Mouse (Mus musculus) stomach, embryonic 16.5 days (tissue): Measurements from ENCODE around the gene Ppard. TPM values are rescaled to one million over a fixed set of nuclear protein-coding genes. Genes with fewer than 3 reads are reported as not detected.

Source experiments
- ATAC-seq: fragments of 200-750 bp; cut with Nextera tagmentation; 2 replicates; pipeline ENCODE4 v1.8.0; 2017; ENCODE audit warnings: moderate number of reproducible peaks, moderate TSS enrichment; ENCODE audit not compliant: insufficient read depth, low FRiP score
- H3K27ac ChIP-seq: fragments of 300-500 bp; sonication (generic); 2 replicates; pipeline ENCODE4 v1.5.1; 2014; ENCODE audit warnings: low read length
- H3K27me3 ChIP-seq: fragments of 300-500 bp; sonication (generic); 2 replicates; pipeline ENCODE4 v1.6.1; 2014; ENCODE audit warnings: low read length, control low read depth, mixed read lengths; ENCODE audit not compliant: control insufficient read depth, insufficient read depth
- H3K36me3 ChIP-seq: fragments of 300-500 bp; sonication (generic); 2 replicates; pipeline ENCODE4 v1.6.1; 2014; ENCODE audit warnings: low read length; ENCODE audit not compliant: control insufficient read depth, insufficient read depth
- H3K4me1 ChIP-seq: fragments of 300-500 bp; sonication (generic); 2 replicates; pipeline ENCODE4 v1.6.1; 2014; ENCODE audit warnings: low read length, control low read depth, mixed read lengths; ENCODE audit not compliant: control insufficient read depth, insufficient read depth
- H3K4me2 ChIP-seq: fragments of 300-500 bp; sonication (generic); 2 replicates; pipeline ENCODE4 v1.6.1; 2014; ENCODE audit warnings: low read depth, low read length, mixed read lengths
- H3K4me3 ChIP-seq: fragments of 300-500 bp; sonication (generic); replicated peaks from 2 replicates; pipeline ENCODE4 v1.5.1; 2014; ENCODE audit warnings: mild to moderate bottlenecking, low read length
- H3K9ac ChIP-seq: fragments of 300-500 bp; sonication (generic); 2 replicates; pipeline ENCODE4 v1.6.1; 2014; ENCODE audit warnings: low read length
- H3K9me3 ChIP-seq: fragments of 300-500 bp; sonication (generic); replicated peaks from 2 replicates; pipeline ENCODE4 v1.6.1; 2016; ENCODE audit warnings: low read length, control low read depth; ENCODE audit not compliant: control insufficient read depth
- WGBS: fragments of 180-500 bp; shearing (Covaris S2); extraction: QIAGEN DNeasy Blood & Tissue Kit; methylation state at CpG from one replicate; pipeline ENCODE4 v1.1.7; 2014; 5-methylcytosine and 5-hydroxymethylcytosine counted together
- polyA plus RNA-seq: library from polyadenylated mRNA; unstranded; fragments of >200 nt; fragmentation: Nextera tagmentation; extraction: Ambion mirVana; gene quantifications from 2 replicates; pipeline ENCODE4 v1.2.1, GENCODE M21; 2015

Gene Ppard
- polyA plus RNA-seq, 1 experiment from 2014 or later: 2.8 TPM

GRCm38 (mm10) chr17:28293716-28294115, 61.2 kb downstream of the Ppard start:
- Histone ChIP-seq H3K4me3 (no peak overlapping the region), H3K4me1 (peaks cover 12% of the 10 kb centered on the region; the same call in 1 of the 2 replicates), H3K36me3 (peaks cover 2% of the 10 kb centered on the region; the same call in 1 of the 2 replicates), H3K9ac (no peak overlapping the region), H3K4me2 (no peak overlapping the region), H3K27ac (0 out of 2 replicates have a peak overlapping the region, but pooled peaks have one; percentile 36), H3K27me3 (no peaks in the 10 kb centered on the region), H3K9me3 (no peaks in the 10 kb centered on the region)
- ATAC-seq: no peak
- 74% methylated on average over 4 of the region's 4 CpGs for WGBS

DNA sequence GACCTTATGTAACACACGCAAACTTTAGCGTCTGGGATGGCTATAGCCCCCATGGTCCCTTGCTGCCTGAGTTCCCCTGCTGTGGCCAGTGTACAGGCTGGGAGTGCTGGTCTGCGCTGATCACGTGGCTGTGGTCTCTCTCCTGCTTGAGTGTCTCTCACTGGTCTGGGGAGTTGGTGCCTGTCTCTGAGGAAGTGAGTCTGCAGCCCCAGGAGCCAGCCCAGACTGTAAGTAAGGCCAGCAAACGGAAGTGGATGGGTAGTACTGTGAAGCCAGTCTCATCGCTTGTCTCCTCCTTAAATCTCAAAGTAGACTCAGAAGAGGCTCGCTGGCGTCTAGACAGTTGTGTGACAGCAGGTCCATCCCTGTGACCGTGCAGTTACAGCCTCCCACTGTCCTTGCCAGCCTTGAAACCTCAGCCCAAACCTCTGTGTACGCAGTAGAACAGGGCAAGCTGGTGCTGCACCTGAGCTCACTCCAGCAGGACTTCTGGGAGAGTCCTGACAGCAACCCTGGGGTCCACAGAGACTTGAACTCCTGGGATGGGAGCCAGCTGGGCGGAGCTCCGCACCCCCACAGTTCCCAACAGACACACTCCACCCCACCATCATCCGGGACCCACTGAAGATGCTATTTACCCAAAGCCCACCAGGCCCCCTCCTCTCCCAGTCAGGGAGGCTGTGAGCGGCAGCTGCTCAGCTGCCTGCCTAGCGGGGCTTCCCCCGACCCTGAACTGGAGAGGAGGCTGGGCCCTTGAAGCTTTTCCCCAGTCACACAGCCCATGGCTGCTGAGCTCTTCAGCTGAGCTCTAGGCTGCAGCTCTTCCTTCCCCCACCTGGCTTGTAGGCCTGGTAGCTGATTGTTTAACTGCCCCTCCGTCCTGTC, 62.2 kb downstream of the Ppard start:
- no peak overlapping the region for H3K4me2 ChIP-seq
- peaks cover 4% of the 10 kb centered on the region; the same call in 1 of the 2 replicates for H3K36me3 ChIP-seq
- no peak overlapping the region for H3K4me3 ChIP-seq
- 61% methylated on average over 17 of the region's 17 CpGs for WGBS
- peaks cover 12% of the 10 kb centered on the region; the same call in 1 of the 2 replicates for H3K4me1 ChIP-seq
- ATAC-seq: 0 out of 2 replicates have a peak, but pooled peaks have one; percentile 5
- peak overlapping the region; percentile 41; the same call in 1 of the 2 replicates for H3K9ac ChIP-seq
- H3K9me3 ChIP-seq: no peaks in the 10 kb centered on the region
- no peaks in the 10 kb centered on the region for H3K27me3 ChIP-seq
- H3K27ac ChIP-seq: peak overlapping the region; percentile 36; the same call in 1 of the 2 replicates

- H3K4me1 ChIP-seq: peaks cover 17% of the 10 kb centered on the region; the same call in 1 of the 2 replicates
- no peaks in the 10 kb centered on the region for H3K9me3 ChIP-seq
- H3K4me3 ChIP-seq: no peak overlapping the region
- no peak overlapping the region for H3K4me2 ChIP-seq
- H3K27me3 ChIP-seq: no peaks in the 10 kb centered on the region
- 93% methylated on average over 17 of the region's 17 CpGs for WGBS
- H3K9ac ChIP-seq: no peak overlapping the region
- peaks cover 4% of the 10 kb centered on the region; the same call in 1 of the 2 replicates for H3K36me3 ChIP-seq
- H3K27ac ChIP-seq: no peak overlapping the region
- no peak for ATAC-seq
Observed at GRCm38 (mm10) chr17:28298888-28299287, 66.4 kb downstream of the Ppard start.

DNA sequence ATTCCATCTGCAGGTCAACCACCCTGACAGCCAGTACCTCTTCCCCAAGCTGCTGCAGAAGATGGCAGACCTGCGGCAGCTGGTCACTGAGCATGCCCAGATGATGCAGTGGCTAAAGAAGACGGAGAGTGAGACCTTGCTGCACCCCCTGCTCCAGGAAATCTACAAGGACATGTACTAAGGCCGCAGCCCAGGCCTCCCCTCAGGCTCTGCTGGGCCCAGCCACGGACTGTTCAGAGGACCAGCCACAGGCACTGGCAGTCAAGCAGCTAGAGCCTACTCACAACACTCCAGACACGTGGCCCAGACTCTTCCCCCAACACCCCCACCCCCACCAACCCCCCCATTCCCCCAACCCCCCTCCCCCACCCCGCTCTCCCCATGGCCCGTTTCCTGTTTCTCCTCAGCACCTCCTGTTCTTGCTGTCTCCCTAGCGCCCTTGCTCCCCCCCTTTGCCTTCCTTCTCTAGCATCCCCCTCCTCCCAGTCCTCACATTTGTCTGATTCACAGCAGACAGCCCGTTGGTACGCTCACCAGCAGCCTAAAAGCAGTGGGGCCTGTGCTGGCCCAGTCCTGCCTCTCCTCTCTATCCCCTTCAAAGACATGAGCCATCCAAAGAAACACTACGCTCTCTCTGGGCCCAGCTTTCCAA, 67.3 kb downstream of the Ppard start:
- H3K36me3 ChIP-seq: peaks cover 4% of the 10 kb centered on the region; the same call in 1 of the 2 replicates
- H3K9ac ChIP-seq: no peak overlapping the region
- no peak overlapping the region for H3K27ac ChIP-seq
- WGBS: 34% methylated on average over 11 of the region's 11 CpGs
- no peak overlapping the region for H3K4me2 ChIP-seq
- no peaks in the 10 kb centered on the region for H3K27me3 ChIP-seq
- H3K4me3 ChIP-seq: no peak overlapping the region
- ATAC-seq: peak; percentile 52; the same call in 1 of the 2 replicates
- H3K4me1 ChIP-seq: peaks cover 15% of the 10 kb centered on the region; the same call in 1 of the 2 replicates
- H3K9me3 ChIP-seq: no peaks in the 10 kb centered on the region

DNA sequence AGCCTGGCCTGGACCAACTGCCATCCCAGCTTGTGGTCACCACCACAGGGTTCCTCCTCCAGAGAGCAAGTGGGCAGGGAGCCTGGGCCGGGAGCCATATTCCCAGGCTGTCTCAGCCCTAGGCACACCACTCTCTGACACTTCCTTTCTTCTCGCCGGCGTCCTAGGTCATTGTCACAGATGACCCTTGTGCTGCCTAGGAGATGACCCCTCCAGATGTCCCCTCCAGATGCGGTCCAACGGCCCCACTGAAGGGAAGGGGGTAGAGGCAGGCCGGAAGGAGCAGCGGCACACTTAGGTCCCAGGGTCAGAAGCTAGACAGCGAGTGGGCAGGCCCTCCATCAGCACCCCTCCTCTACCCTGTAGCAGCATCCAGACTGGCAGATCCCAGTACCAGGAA, 67.8 kb downstream of the Ppard start:
- no peak overlapping the region for H3K9ac ChIP-seq
- no peaks in the 10 kb centered on the region for H3K27me3 ChIP-seq
- no peak overlapping the region for H3K4me3 ChIP-seq
- ATAC-seq: no peak
- H3K27ac ChIP-seq: no peak overlapping the region
- H3K4me2 ChIP-seq: no peak overlapping the region
- peaks cover 4% of the 10 kb centered on the region; the same call in 1 of the 2 replicates for H3K36me3 ChIP-seq
- WGBS: 63% methylated on average over 9 of the region's 9 CpGs
- 0 out of 2 replicates have a peak, but pooled peaks cover 10% of the 10 kb centered on the region for H3K4me1 ChIP-seq
- H3K9me3 ChIP-seq: no peaks in the 10 kb centered on the region

- Histone ChIP-seq H3K27ac (no peak overlapping the region), H3K27me3 (no peaks in the 10 kb centered on the region), H3K4me2 (no peak overlapping the region), H3K9ac (no peak overlapping the region), H3K9me3 (no peaks in the 10 kb centered on the region), H3K4me1 (0 out of 2 replicates have a peak, but pooled peaks cover 10% of the 10 kb centered on the region), H3K36me3 (peaks cover 4% of the 10 kb centered on the region; the same call in 1 of the 2 replicates), H3K4me3 (no peak overlapping the region)
- WGBS: 50% methylated on average over 3 of the region's 3 CpGs
- ATAC-seq: no peak
Observed at GRCm38 (mm10) chr17:28300850-28301249, 68.3 kb downstream of the Ppard start.

DNA sequence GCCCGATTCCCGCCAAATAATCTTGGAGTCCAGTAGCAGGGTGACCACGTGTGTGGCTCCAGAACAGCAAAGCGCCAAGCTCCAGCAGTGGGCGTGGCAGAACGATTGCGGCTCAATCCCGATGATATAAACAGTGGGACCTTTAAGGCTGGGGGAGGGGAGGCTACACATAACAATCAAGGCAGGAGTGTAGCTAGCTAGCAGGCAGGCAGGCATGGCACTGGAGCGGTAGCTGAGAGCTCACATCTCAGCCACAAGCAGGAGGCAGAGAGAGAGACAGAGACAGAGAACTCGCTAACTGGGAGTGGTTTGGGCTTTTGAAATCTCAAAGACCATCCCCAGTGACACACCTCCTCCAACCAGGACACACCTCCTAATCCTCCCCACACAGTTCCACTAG, 72.7 kb downstream of the Ppard start:
- Histone ChIP-seq H3K36me3 (no peaks in the 10 kb centered on the region), H3K9me3 (no peaks in the 10 kb centered on the region), H3K4me2 (no peak overlapping the region), H3K9ac (no peak overlapping the region), H3K27me3 (no peaks in the 10 kb centered on the region), H3K4me3 (no peak overlapping the region), H3K27ac (no peak overlapping the region), H3K4me1 (peaks cover 13% of the 10 kb centered on the region)
- WGBS: 37% methylated on average over 10 of the region's 10 CpGs
- ATAC-seq: no peak

DNA sequence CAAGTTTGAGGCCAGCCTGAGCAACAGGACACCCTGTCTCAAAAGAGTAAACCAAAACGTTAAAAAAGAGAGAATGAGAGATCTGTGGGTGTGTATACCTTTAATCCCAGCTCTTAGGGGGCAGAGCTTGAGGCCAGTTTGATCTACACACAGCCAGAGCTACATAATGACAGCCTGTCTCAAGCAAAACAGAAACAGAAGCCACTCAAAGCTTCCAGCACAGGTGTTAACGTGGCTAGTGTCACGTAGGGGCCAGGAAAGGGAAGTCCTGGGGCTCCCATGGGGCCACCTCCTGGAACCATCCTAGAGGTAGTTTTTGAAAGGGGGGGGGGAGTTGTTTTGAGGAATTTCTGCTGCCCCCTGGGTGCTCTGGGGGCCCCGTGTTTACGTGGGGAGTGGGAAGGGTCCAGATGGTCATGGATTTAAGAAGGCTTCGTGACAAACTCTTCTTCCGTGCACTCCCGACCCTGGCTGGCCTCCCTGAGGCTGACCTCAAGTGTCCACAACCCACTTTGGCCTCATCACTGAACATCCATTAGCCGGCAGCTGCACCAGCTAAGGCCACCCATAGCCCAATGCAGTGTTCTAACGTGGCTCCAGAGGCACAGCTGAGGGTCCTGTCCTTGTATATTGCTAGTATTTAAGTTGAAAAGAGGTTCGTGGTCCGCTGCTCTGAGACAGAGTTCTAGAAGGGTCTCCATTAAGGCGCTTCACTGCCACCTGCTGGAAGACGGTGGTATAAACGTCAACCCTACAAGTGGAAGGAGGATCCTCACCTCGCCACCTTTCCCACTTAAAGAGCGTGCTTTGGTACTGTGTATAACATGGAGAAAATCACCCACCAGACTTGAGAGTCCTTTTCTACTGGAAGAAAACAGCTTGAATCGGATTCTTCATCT, 76.0 kb downstream of the Ppard start:
- Histone ChIP-seq H3K9ac (peak overlapping the region; percentile 50), H3K27ac (no peak overlapping the region), H3K4me2 (peak overlapping the region; percentile 38; the same call in 1 of the 2 replicates), H3K9me3 (no peaks in the 10 kb centered on the region), H3K4me3 (no peak overlapping the region), H3K27me3 (no peaks in the 10 kb centered on the region), H3K36me3 (no peaks in the 10 kb centered on the region), H3K4me1 (peaks cover 11% of the 10 kb centered on the region)
- 11% methylated on average over 18 of the region's 18 CpGs for WGBS
- peak; percentile 8; the same call in 1 of the 2 replicates for ATAC-seq
